Mouse (Mus musculus) retina, postnatal 1 day (tissue): ENCODE data around the gene Ric1.
A peak's percentile ranks its signal among the peaks of the same experiment; 100 is the strongest.

Source experiments
- DNase-seq: peaks from one replicate; pipeline ENCODE4 v3.0.0-alpha.2; 2012

Ric1 gene

DNA sequence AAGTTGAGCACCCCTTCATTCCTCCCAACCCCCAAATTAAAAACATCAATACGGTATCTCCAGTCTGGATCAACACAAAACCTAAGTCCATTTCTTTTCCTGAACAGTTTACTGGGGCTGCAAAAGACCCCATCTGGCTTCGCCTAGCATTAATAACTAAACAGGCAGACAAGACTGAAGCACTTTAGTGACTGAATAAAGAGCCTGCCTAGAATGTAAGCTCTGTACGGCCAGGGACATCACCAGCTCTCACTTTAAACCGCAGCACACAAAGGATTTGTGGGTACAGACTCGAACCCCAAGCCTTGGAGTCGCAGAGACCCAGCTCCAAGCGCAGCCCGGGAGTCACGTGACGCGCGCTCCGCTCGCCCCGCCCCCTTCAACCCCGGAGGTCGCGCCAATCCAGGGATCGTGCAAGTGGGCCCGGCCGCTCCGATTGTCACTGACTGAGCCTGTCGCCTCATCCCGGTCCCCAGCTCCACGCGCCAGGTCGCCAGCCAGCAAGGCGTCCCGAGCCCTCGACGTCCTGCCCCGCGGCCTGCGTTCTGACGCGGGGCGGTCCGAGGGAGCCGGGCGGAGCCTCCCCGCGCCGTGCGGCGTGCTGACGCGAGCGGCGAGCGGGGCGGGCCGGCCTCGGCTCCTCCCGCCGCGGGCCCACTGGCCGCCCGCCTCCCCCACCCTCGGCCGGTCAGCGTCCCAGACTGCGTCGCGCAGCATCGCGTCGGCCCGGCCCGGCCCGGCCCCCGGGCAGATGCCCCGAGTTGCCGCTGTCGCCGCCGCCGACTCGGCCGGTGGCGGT, at the start of gene Ric1:
Ric1 (plus strand) TSS at position 646 of the 799 bp plus-strand sequence.
- peak; percentile 93 for DNase-seq

DNA sequence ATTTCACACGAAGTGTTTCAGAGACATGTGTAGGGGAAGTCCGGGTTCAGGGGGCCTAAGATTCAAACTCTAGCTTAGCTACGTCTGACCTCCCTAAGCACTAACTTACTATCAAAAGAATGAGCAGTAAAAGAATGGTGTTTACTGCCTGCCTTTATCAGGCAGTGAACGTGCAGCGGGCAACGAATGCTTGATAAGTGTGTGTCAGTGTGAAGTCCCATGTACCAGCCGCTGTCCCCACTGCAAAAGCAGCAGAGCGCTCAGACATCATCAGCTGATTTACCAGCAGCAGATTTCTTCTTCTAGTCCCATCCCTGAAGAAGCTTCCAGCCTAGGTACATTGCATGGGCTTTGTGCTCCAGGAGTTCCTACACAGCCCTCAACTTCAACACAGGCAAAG, 49.7 kb upstream of the Ric1 start:
- no peak for DNase-seq

DNA sequence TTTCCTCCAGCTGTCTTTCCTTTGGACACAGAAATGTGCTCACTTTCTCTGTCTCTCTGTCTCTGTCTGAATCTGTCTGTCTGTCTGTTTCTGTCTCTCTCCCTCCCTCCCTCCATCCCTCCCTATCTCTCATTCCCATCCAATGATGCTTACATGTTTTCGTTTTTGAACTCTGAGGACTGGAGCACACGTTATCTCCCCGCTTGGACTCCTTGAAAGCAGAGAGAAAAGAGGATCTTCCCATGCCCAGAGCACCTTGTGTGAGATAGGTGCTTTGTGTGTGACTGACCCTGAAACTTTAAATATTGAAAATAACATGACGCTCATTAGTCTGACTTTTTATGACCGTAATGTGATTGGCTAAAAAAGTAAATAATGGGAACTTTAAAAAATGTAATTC, 49.1 kb upstream of the Ric1 start:
- DNase-seq, result no peak

DNA sequence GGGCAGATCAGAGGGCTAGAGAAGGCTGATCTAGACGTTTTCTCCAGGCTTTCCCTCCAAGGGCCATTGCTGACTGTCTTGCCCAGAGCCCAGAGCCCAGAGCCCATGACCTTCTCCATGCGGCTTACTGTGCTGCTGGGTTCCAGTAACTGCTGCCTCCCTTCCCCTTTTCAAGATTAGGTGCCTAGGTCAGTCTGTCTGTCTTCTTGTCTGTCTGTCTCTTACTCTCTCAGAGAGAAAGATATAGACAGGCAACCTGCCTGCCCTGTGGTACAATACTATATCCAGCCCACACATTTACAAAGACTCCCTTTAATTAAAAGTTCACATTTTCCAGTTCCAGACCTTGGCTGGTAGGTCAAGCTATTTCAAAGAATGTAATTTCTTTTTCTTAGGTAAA, 47.3 kb upstream of the Ric1 start:
- DNase-seq, result no peak

DNA sequence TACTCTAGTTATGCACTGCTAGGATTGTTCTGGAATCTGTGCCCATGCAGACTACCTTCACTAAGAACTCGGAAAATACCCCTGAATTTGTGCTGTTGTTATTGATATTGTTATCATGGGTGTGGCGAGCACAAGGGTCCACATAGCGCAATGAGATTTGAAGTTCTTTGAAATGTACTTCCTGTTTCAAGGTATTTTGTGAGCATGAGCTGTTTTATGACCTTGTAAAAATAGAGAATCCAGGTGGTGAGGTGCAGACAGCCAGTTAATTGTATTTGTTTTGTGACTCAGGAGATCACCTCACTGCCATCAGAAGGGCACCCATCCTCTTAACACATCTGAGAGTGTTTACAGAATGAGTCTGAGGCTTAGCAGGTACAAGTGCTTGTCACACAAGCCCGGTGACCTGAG, 46.9 kb upstream of the Ric1 start:
- DNase-seq, result no peak

DNA sequence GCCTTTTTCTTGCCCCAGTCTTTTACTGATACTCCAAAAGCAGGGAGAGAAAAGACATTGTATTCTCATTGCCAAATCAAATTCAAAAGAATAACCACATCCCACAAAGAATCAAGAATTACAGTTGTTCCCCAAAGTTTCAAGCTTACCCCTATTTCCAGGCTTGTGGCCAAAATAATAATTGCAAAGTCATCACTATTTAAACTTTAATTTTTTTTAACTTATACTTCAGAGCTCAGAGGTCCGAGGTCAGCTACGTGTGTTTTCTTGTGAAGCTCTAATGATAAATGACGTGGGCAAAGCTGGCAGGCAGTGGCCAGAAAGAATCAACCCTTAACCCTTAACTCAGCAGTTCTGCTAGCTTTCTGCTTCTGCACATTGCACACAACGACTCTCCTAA, 43.5 kb upstream of the Ric1 start:
- no peak for DNase-seq

DNA sequence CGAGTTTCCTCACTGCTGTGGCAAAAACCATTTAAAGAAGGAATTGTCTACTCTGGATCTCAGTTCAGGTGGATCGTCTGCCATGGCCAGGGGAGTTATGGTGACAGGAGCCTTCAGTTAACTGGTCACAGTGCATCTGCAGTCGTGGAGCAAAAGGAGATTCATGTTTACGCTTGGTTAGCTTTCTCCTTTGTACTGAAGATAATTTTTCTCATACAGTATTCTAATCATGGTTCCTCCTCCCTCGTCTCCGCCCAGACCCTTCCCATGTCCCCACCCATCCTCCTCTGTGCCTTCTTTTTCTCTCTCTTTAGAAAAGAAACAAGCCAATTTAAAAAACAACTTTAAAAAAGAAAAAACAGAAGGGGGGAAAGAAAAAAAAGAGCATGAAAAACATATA, 40.5 kb upstream of the Ric1 start:
- no peak for DNase-seq

DNA sequence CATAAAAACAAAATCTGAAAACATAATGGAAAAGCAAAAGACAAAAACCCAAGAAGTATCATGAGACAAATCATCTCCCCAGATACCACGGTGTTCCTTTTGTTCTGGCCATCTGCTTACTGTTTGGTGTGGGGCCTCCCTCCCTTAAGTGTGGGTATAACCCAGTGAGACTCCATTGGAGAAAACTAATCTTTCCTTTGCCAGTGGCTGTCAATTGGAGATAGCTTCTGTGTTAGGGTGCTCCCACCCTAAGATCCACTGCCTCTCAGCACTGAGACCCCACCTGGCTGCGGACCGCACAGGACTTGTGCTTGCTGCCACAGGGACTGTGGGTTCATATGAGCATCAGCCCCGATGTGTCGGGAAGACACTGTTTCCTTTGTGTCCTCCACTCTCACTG, 39.9 kb upstream of the Ric1 start:
- DNase-seq, result no peak

DNA sequence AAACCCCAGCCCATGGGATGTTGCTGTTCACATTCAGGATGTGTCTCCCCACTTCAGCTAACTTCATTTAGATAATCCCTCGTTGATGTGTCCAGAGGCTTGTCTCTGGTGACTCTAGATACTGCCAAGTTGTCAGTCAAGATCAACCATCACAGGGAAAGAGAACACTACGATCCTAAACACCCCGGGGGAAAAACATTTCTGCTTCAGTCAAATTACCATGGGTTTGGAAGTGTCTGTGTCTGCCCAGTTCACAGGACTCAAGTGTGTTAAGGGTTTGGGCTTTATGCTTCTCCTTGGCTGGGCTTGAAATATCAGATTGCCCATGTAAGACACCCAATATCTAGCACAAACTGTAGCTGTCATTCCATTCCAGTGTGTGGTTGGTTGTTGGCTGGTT, 39.4 kb upstream of the Ric1 start:
- peak; percentile 50 for DNase-seq

DNA sequence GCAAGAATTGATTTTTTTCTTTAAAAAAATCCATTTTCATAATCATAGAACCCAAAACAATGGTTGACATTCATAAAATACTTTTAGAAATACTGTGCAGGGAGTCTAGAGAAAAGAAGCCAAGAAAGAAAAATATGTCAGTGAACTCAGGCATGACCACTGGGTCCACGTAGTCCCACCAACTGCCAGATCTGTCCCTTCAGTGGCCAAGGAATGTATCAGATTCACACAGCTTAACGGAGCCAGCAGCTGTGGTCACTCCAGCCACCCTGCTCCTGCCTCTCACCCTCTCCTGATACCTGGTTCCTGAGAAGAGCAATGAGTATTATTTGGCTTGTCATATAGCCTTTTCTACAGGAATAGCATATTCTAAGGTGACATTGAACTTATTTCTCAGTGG, 38.7 kb upstream of the Ric1 start:
- DNase-seq, result no peak

DNA sequence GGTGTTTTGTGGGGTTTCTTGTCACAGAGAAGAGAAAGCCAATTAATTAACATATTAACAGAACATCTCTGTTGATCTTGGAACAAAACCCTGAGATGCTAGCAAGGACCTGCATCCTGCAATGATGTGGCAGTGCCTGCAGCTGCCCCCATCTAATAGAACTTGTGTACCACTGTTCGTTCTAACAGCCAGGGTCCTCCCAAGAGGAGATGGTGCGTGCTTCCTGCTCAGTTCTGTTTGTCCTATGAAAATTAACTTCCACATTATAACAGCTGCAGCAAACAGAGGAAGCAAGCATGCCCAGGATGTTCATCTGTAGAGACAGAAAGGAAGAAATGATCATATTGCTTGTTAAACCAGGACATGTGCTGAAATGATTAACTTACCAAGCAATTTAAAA, 37.5 kb upstream of the Ric1 start:
- no peak for DNase-seq

DNA sequence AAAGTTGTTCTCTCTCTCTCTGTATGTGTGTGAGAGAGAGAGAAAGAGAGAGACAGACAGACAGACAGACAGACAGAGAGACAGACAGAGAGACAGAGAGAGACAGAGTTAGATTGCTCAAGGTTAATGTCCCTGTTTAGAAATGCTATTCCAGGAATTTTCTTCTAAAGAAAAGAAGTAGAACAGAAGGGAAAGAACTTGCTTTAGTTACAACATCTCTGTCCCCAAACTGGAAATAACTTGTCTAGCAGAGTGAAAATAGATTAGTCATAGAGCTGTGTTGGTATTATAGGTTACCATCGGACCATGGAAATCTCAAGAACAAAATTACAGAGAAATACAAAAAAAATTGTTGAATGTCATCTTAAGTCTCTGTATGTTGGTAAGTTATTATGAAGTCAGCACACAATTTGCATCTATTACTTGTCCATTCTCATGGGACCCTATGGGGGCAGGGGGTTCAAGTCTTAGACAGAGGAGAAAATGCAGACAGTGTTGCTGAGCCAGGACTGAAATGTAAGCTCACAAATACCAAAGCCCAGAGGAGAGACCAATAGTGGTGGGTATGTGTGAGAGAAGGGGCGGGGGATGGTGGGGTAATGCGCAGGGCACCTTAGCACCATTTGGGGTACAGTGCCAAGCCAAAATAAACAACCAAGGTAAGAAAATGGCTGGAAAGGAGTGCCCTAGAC, 36.7 kb upstream of the Ric1 start:
- no peak for DNase-seq

DNA sequence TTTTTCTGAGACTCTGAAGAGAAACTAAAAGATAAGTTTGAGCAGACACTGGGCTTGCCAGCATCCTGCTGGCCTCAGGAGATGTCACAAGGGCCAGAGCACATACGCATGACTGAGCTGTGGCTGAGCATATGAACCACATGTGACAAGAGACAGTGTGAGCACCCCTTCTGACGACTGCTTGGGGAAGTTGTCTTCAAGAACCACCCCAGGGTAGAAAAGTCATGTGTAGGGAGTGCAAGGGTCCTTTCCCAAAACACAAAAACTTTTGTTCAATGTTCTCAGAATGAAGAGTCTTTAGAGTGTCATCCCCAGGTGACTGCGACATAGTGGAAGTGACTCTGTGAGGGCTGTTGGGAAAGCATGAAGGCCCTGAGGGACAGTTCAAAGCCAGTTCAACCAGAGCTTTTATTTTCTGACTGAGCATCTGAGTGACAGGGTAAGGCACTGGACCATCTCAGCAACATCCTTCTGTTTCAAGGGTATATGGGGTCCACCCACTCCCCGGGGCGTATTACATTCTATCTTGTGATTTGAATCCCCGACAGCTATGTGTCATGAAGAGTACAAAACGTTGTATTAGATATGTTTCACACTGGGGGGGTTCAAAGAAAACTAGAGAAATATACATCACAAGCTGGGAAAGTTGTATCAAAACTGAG, 35.4 kb upstream of the Ric1 start:
- DNase-seq, result peak; percentile 55

DNA sequence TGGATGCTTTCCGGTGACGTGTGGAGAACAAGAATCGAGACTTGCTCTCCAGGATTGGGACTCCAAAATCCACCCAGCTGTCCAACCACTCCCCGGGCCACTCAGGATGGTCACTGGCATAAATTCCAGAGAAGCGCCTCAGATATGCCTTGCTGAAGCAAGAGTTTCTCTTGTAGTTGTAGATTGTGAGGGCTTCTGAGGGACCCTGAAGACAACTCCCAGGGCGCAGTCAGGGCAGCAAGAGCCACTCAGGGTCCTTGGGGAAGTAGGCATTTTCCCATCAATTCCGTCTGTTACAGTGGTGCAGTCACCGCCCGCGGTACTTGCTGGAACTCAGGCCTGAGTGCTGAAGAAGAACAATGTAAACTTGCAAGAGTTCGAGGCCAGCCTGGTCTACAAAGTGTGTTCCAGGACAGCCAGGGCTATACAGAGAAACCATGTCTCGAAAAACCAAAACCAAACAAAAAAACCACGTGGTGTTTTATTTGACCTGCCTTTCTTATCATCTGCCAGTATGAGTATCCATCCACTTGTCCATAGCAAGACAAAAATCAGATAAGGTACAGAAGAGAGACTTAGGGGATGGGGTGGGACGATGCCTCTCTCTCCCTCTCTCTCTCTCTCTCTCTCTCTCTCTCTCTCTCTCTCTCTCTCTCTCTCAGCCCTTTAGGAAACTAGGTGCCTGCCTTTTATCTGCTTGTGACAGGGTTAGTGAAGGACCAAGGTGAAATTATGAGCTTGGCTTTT, 34.6 kb upstream of the Ric1 start:
- no peak for DNase-seq

DNA sequence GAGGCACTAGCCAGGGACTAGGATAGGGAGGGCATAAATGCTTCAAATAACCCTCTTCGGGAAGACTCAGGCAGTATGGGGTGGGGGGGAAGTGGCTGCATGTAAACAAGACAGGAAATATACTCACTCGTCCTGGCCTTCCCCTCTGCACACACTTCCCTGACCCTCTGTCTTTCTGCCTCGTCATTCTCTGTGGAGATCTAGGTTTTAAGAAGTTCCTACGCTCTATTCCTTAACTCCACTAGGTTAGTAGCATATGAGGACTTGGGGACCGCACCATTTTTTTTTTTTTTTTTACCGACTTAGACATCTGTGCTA, 34.0 kb upstream of the Ric1 start:
- no peak for DNase-seq

DNA sequence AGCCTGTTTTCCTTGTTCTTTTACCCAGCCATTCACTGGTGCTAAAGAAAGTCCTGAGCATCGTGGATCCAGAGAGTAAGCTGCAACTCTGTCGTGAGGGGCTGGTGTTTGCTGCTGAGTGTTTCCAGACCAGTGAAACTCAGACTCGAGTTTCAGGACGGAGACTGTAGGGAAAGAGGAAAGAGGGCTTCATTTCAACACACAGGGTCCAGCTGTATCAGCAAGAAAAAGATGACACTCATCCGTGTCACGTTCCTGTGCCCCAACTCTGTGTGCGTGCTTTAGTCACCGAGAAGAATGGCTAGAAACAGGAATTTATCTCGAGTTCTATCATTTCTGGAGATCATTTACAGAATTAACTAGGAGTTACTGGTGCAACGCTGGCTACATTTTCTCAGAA, 33.7 kb upstream of the Ric1 start:
- DNase-seq, result no peak

DNA sequence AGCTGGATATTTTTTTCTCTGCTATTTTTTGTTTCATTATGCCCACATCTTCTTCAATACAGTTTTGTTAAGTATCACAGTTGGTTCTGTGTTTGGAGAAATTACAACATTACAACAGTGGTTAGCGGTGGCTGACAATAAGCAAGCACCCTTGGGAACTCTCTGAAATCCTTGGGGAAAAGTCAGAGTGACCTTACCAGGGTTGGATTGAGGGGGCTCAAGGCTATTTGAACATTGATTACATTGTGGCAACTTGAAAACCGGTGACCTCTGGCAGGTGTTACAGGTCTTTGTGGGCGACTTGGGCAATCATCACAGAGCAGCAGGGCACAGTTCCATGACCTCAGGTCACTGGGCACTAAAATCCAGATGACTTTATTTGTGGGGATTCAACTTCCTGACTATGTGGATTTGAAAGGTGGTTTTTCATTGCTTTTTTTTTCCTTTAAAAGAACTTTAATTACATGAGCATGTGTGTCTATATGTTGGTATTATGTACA, 32.2 kb upstream of the Ric1 start:
- no peak for DNase-seq

DNA sequence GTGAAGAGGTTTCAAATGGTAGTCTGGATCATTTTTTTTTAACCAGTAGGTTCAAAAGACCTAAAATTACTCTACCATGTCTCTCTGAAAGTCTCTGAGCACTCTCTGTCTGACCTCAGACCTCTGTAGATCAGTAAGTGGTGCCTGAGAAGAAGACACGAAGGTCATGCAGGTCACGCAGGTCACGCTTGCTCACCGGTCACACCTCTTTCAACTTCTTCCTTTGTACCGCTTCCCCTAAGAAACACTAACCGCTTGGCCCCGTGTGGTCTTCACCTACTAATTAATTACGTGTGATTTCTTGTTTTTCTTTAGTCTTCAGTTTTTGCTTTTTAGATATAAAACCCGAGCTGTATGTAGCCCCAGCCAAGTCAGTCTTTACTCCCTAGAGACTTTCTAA, 30.6 kb upstream of the Ric1 start:
- no peak for DNase-seq

DNA sequence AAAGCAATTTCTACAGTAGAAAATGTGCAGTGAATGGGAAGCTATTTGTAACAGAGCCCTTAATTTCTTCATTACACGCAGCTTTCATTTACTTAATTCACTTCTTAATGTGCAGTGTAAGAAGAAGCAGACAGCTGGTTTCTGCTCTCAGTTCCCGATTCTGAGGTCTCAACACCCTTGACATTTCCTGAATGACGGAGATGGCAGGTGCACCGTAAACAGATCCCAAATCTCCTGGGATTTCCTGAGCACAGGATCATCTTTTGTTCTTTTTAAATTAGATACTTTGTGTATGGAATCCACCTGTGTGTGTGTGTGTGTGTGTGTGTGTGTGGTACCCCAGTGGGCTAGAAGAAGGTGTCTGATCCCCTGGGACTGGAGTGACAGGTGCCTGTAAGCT, 27.6 kb upstream of the Ric1 start:
- DNase-seq, result no peak

DNA sequence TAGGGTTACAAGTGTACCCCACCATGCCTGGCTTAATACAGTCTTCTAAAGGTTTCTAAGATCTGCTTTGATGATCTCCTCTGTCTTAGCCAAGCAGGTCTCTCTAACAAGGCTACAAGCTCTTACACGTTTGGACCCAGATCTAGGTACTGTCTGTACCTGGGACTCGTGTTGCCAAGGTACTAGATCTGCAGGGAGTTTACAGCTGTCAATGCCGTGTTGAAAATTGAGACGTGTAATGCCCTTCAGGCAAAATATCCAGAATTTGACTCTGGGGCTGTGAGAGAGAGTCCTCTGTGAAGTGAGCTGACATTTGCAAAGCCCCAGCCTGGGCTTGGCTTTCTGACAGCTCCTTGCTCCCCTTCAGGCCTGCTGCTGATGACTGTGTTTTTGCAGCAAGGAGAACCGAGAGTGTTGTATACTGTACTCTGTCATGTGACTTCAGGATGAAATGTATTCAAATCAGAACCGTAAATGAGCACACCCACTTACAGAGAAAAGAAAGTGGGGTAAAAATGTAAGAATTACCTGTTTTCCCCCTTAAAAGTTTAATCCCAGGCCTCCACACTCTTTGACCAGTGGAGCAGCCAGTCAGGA, 26.0 kb upstream of the Ric1 start:
- no peak for DNase-seq

DNA sequence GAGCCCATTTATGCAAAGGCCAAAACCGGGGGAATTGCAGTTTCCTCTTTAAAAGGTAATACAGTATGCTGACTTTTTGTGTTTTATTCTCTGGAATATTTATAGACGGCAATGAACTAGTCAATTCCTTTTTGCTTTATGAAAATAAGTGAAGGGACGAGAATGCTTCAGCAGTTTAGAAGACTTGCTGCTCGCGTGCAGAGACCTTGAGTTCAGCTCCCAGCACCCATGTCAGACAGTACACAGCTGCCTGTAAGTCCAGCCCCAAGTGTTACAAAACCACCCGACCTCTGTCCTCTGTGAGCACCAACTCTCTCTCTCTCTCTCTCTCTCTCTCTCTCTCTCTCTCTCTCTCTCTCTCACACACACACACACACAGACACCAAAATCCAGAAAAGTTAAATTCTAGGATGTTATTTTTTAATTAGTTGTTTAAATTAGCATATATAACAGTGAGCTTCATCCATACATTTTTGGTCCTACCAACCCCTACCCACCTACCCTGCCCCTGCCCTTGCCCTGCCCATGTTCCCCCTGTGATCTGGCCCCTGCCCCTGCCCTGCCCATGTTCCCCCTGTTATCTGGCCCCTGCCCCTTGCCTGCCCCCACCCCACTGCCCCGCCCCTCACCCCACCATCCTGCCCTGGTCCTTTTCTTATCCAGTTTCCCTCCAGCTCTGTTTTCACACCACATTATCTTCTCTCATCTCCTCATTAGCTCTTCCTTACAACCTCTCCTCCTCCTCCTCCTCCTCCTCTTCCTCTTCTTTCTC, 25.1 kb upstream of the Ric1 start:
- DNase-seq, result no peak

DNA sequence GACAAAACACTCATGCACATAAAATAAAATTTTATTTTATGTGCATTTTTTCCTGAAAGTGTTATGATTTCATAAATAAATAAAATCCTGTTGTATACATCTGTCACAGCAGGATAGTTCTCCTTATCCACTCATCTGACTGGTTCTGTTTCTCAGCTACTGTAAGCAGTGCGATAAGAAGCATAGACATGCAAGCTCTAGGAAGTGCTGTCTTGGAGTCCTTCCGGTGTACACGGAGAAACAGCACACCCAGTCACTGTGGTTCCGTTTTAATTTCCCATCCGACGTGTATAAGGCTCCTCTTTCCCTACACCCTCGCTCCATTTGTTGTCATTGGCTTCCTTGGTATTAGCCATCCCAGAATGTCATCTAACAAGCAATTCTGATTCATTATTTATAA, 24.2 kb upstream of the Ric1 start:
- no peak for DNase-seq
